Mouse (Mus musculus) bone marrow macrophage, adult 2 months (primary cell): Measurements from ENCODE around the gene Clspn.
"Not testable (repeated sequence)": the region's sequence is repeated elsewhere in the genome, so short reads cannot be mapped to it uniquely, and the experiment has no call there.

Experiments used
- CTCF ChIP-seq: IDR thresholded peaks from 2 replicates; pipeline ENCODE4 v1.5.1; 2012; ENCODE audit warnings: low read depth, mild to moderate bottlenecking, low read length, moderate library complexity
- POLR2A ChIP-seq: IDR thresholded peaks from 2 replicates; pipeline ENCODE4 v1.6.1; 2012; ENCODE audit warnings: mild to moderate bottlenecking, low read depth, low read length, borderline replicate concordance

GRCm38 (mm10) chr4:126535631-126536030 lies 21.1 kb upstream of the Clspn start:
- not testable (repeated sequence) for TF ChIP-seq CTCF, POLR2A
